Mouse (Mus musculus): ENCODE results near the gene Dgkb. TPM values are rescaled to one million over a fixed set of nuclear protein-coding genes. Genes with fewer than 3 reads are reported as not detected.

Gene Dgkb
- polyA plus RNA-seq, 1 experiment = 0.03 TPM

- no peaks in the 10 kb centered on the region for H3K36me3 ChIP-seq (ENCODE audit: control insufficient read depth, insufficient read depth, low read length)
- H3K27me3 ChIP-seq (ENCODE audit: control insufficient read depth, insufficient read depth, low read length) = no peaks in the 10 kb centered on the region
- WGBS = 87% methylated on average over 4 of the region's 4 CpGs
- H3K4me1 ChIP-seq (replicated peaks; ENCODE audit: control insufficient read depth, insufficient read depth, low read length) = no peaks in the 10 kb centered on the region
- no peak overlapping the region for H3K4me3 ChIP-seq (ENCODE audit: control insufficient read depth, insufficient read depth, low read length)
- H3K27ac ChIP-seq (ENCODE audit: control insufficient read depth, insufficient read depth, low read length) = no peak overlapping the region
- no peak for DNase-seq
- TF ChIP-seq CTCF (IDR thresholded peaks at IDR 0.05; ENCODE audit: borderline replicate concordance, control insufficient read depth, extremely low read depth, insufficient read depth, low read length, poor library complexity) = no peak
- TF ChIP-seq POLR2A (IDR thresholded peaks at IDR 0.05; ENCODE audit: control insufficient read depth, extremely low read depth, insufficient read depth, low read length, poor library complexity) = no peak
Observed at GRCm38 (mm10) chr12:37889431-37889830, 71.9 kb downstream of the Dgkb start.

- H3K4me1 ChIP-seq (replicated peaks; ENCODE audit: control insufficient read depth, insufficient read depth, low read length) = no peaks in the 10 kb centered on the region
- no peaks in the 10 kb centered on the region for H3K36me3 ChIP-seq (ENCODE audit: control insufficient read depth, insufficient read depth, low read length)
- WGBS = 92% methylated on average over 3 of the region's 3 CpGs
- no peak overlapping the region for H3K27ac ChIP-seq (ENCODE audit: control insufficient read depth, insufficient read depth, low read length)
- H3K4me3 ChIP-seq (ENCODE audit: control insufficient read depth, insufficient read depth, low read length) = no peak overlapping the region
- TF ChIP-seq POLR2A (IDR thresholded peaks at IDR 0.05; ENCODE audit: control insufficient read depth, extremely low read depth, insufficient read depth, low read length, poor library complexity) = no peak
- no peak for TF ChIP-seq CTCF (IDR thresholded peaks at IDR 0.05; ENCODE audit: borderline replicate concordance, control insufficient read depth, extremely low read depth, insufficient read depth, low read length, poor library complexity)
- DNase-seq = no peak
- H3K27me3 ChIP-seq (ENCODE audit: control insufficient read depth, insufficient read depth, low read length) = no peaks in the 10 kb centered on the region
Observed at GRCm38 (mm10) chr12:37891336-37891735, 73.8 kb downstream of the Dgkb start.

GRCm38 (mm10) chr12:37942163-37942562, 124.6 kb downstream of the Dgkb start:
- WGBS = 98% methylated on average over 2 of the region's 2 CpGs

GRCm38 (mm10) chr12:37956193-37956592, 138.7 kb downstream of the Dgkb start:
- TF ChIP-seq POLR2A (IDR thresholded peaks at IDR 0.05; ENCODE audit: control insufficient read depth, extremely low read depth, insufficient read depth, low read length, poor library complexity) = no peak
- TF ChIP-seq CTCF (IDR thresholded peaks at IDR 0.05; ENCODE audit: borderline replicate concordance, control insufficient read depth, extremely low read depth, insufficient read depth, low read length, poor library complexity) = no peak
- H3K4me1 ChIP-seq (replicated peaks; ENCODE audit: control insufficient read depth, insufficient read depth, low read length) = no peaks in the 10 kb centered on the region
- H3K36me3 ChIP-seq (ENCODE audit: control insufficient read depth, insufficient read depth, low read length) = no peaks in the 10 kb centered on the region
- DNase-seq = no peak
- WGBS = 85% methylated on average over 4 of the region's 4 CpGs
- no peaks in the 10 kb centered on the region for H3K27me3 ChIP-seq (ENCODE audit: control insufficient read depth, insufficient read depth, low read length)
- no peak overlapping the region for H3K4me3 ChIP-seq (ENCODE audit: control insufficient read depth, insufficient read depth, low read length)
- H3K27ac ChIP-seq (ENCODE audit: control insufficient read depth, insufficient read depth, low read length) = no peak overlapping the region

More at GRCm38 (mm10) chr12:37942163-37942562, 124.6 kb downstream of the Dgkb start:
- Histone ChIP-seq H3K4me3 (ENCODE audit: control insufficient read depth, insufficient read depth, low read length) (no peak overlapping the region), H3K36me3 (ENCODE audit: control insufficient read depth, insufficient read depth, low read length) (no peaks in the 10 kb centered on the region), H3K27ac (ENCODE audit: control insufficient read depth, insufficient read depth, low read length) (no peak overlapping the region), H3K27me3 (ENCODE audit: control insufficient read depth, insufficient read depth, low read length) (no peaks in the 10 kb centered on the region), H3K4me1 (replicated peaks; ENCODE audit: control insufficient read depth, insufficient read depth, low read length) (no peaks in the 10 kb centered on the region)
- no peak for DNase-seq
- TF ChIP-seq CTCF (IDR thresholded peaks at IDR 0.05; ENCODE audit: borderline replicate concordance, control insufficient read depth, extremely low read depth, insufficient read depth, low read length, poor library complexity) = no peak
- no peak for TF ChIP-seq POLR2A (IDR thresholded peaks at IDR 0.05; ENCODE audit: control insufficient read depth, extremely low read depth, insufficient read depth, low read length, poor library complexity)

DNA sequence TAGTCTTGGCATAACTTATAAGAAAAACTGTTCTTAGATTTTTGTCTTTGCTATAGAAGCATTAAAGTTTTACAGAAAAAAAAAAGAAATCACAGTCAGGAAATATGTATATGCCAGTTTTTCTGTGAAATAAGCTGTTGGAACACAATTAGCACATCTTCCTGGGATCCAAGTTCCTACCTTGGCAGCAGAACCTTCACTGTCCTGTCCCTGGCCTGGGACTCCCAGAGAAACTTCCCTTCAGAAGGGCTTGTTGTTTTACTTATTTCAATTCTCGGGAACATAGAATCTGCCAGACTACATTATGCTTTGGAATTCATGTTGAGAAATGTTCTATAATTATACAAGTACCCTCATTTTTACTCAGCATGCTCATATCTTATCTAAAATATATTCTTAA, 154.0 kb downstream of the Dgkb start:
- 90% methylated on average over 1 of the region's 1 CpGs for WGBS

DNA sequence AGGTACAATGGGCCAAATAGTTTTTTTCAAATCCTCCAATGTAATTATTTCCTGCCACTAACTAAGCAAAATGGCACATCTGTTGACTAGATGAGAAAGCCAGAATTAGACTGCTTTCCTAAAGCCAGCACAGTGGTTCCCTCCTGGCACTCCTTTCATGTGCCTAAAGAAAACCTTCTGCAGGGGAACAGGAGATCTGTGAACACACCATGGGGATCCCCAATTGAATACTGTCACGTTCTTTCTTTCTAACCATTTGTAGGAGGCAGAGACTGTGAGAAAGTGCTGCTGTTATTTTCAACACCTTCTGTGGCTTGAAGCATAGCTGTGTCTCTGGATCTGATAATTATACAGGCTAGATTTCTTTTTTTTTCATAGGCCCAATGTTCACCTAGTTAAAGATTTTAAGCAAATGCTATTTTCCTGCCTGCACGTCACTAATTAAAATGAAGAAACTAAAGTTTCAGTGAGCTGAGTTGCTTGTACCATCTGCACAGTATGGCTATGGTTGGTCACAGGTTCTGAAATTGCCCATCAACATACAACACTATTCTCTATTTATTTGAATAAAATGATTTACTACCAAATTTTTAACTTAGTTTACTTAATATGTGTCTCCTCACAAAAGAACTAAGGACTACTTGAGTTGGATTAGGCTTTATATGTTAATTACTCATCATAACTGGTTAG, 161.1 kb downstream of the Dgkb start:
- DNase-seq = no peak
- H3K27me3 ChIP-seq (ENCODE audit: control insufficient read depth, insufficient read depth, low read length) = no peaks in the 10 kb centered on the region
- H3K27ac ChIP-seq (ENCODE audit: control insufficient read depth, insufficient read depth, low read length) = no peak overlapping the region
- TF ChIP-seq CTCF (IDR thresholded peaks at IDR 0.05; ENCODE audit: borderline replicate concordance, control insufficient read depth, extremely low read depth, insufficient read depth, low read length, poor library complexity) (no peak), POLR2A (IDR thresholded peaks at IDR 0.05; ENCODE audit: control insufficient read depth, extremely low read depth, insufficient read depth, low read length, poor library complexity) (no peak)
- no peaks in the 10 kb centered on the region for H3K4me1 ChIP-seq (replicated peaks; ENCODE audit: control insufficient read depth, insufficient read depth, low read length)
- H3K36me3 ChIP-seq (ENCODE audit: control insufficient read depth, insufficient read depth, low read length) = no peaks in the 10 kb centered on the region
- H3K4me3 ChIP-seq (ENCODE audit: control insufficient read depth, insufficient read depth, low read length) = no peak overlapping the region
- WGBS = 86% methylated on average over 2 of the region's 2 CpGs

More for the DNA sequence above, 154.0 kb downstream of the Dgkb start:
- Histone ChIP-seq H3K4me3 (ENCODE audit: control insufficient read depth, insufficient read depth, low read length) (no peak overlapping the region), H3K27ac (ENCODE audit: control insufficient read depth, insufficient read depth, low read length) (no peak overlapping the region), H3K27me3 (ENCODE audit: control insufficient read depth, insufficient read depth, low read length) (no peaks in the 10 kb centered on the region), H3K4me1 (replicated peaks; ENCODE audit: control insufficient read depth, insufficient read depth, low read length) (no peaks in the 10 kb centered on the region), H3K36me3 (ENCODE audit: control insufficient read depth, insufficient read depth, low read length) (no peaks in the 10 kb centered on the region)
- TF ChIP-seq CTCF (IDR thresholded peaks at IDR 0.05; ENCODE audit: borderline replicate concordance, control insufficient read depth, extremely low read depth, insufficient read depth, low read length, poor library complexity) = no peak
- TF ChIP-seq POLR2A (IDR thresholded peaks at IDR 0.05; ENCODE audit: control insufficient read depth, extremely low read depth, insufficient read depth, low read length, poor library complexity) = no peak
- DNase-seq = no peak

Data from thymus, adult 2 months (tissue).